Mouse (Mus musculus) limb, embryonic 15.5 days (tissue): ENCODE measurements at regions not wholly inside any gene's neighbourhood (a gene's known extent, or its start where the extent isn't known, plus 50 kb on each side); places are given as distances from the start of the nearest gene placed in this dataset.
"Not testable (repeated sequence)": the region's sequence is repeated elsewhere in the genome, so short reads cannot be mapped to it uniquely, and the experiment has no call there.

Experiments
- ATAC-seq: fragments of 200-750 bp; cut with Nextera tagmentation; 2 replicates; pipeline ENCODE4 v1.8.0; 2017; ENCODE audit warnings: low read depth, moderate TSS enrichment; ENCODE audit not compliant: insufficient number of reproducible peaks, low FRiP score, low TSS enrichment
- H3K27ac ChIP-seq: fragments of 300-500 bp; sonication (generic); 2 replicates; pipeline ENCODE4 v1.5.1; 2015; ENCODE audit warnings: moderate library complexity, mild to moderate bottlenecking, inconsistent platforms
- H3K27me3 ChIP-seq: fragments of 300-500 bp; sonication (generic); 2 replicates; pipeline ENCODE4 v1.6.1; 2015; ENCODE audit warnings: inconsistent platforms
- H3K36me3 ChIP-seq: fragments of 300-500 bp; sonication (generic); 2 replicates; pipeline ENCODE4 v1.6.1; 2015; ENCODE audit warnings: inconsistent platforms
- H3K4me1 ChIP-seq: fragments of 300-500 bp; sonication (generic); 2 replicates; pipeline ENCODE4 v1.6.1; 2015; ENCODE audit warnings: inconsistent platforms
- H3K4me2 ChIP-seq: fragments of 300-500 bp; sonication (generic); 2 replicates; pipeline ENCODE4 v1.6.1; 2015; ENCODE audit warnings: mild to moderate bottlenecking, inconsistent platforms
- H3K4me3 ChIP-seq: fragments of 300-500 bp; sonication (generic); 2 replicates; pipeline ENCODE4 v1.5.1; 2015; ENCODE audit warnings: mild to moderate bottlenecking, inconsistent platforms
- H3K9ac ChIP-seq: fragments of 300-500 bp; sonication (generic); 2 replicates; pipeline ENCODE4 v1.6.1; 2015; ENCODE audit warnings: inconsistent platforms
- H3K9me3 ChIP-seq: fragments of 300-500 bp; sonication (generic); 2 replicates; pipeline ENCODE4 v1.6.1; 2016; ENCODE audit warnings: inconsistent platforms
- WGBS: fragments of 180-500 bp; shearing (Covaris S2); methylation state at CpG from one replicate; pipeline ENCODE4 v1.1.7; 2015; 5-methylcytosine and 5-hydroxymethylcytosine counted together

GRCm38 (mm10) chr13:44673967-44674357 lies 55.3 kb upstream of the Jarid2 start:
- 20% methylated on average over 12 of the region's 12 CpGs for WGBS
- Histone ChIP-seq H3K27me3 (peaks cover 6% of the 10 kb centered on the region; the same call in 1 of the 2 replicates), H3K4me3 (peak overlapping the region; percentile 14), H3K4me1 (peaks cover 11% of the 10 kb centered on the region), H3K36me3 (no peaks in the 10 kb centered on the region), H3K9me3 (no peaks in the 10 kb centered on the region), H3K27ac (0 out of 2 replicates have a peak overlapping the region, but pooled peaks have one; percentile 11), H3K9ac (no peak overlapping the region), H3K4me2 (peak overlapping the region; percentile 32)
- ATAC-seq = no peak

- Histone ChIP-seq H3K27ac (no peak overlapping the region), H3K4me1 (peaks cover 11% of the 10 kb centered on the region), H3K9me3 (no peaks in the 10 kb centered on the region), H3K36me3 (no peaks in the 10 kb centered on the region), H3K4me2 (no peak overlapping the region), H3K4me3 (no peak overlapping the region), H3K27me3 (peaks cover 6% of the 10 kb centered on the region; the same call in 1 of the 2 replicates), H3K9ac (no peak overlapping the region)
- 70% methylated on average over 8 of the region's 8 CpGs for WGBS
- no peak for ATAC-seq
These were observed 54.2 kb upstream of the Jarid2 start for GRCm38 (mm10) chr13:44674926-44675650.

- Histone ChIP-seq H3K4me2 (no peak overlapping the region), H3K36me3 (no peaks in the 10 kb centered on the region), H3K27me3 (peaks cover 6% of the 10 kb centered on the region; the same call in 1 of the 2 replicates), H3K27ac (no peak overlapping the region), H3K9ac (no peak overlapping the region), H3K4me3 (no peak overlapping the region), H3K9me3 (no peaks in the 10 kb centered on the region), H3K4me1 (peaks cover 15% of the 10 kb centered on the region)
- 85% methylated on average over 6 of the region's 6 CpGs for WGBS
- ATAC-seq = no peak
These were observed 53.2 kb upstream of the Jarid2 start for GRCm38 (mm10) chr13:44676041-44676440.

GRCm38 (mm10) chr13:44678121-44678520 lies 51.2 kb upstream of the Jarid2 start:
- H3K4me2 ChIP-seq = no peak overlapping the region
- no peaks in the 10 kb centered on the region for H3K9me3 ChIP-seq
- no peak overlapping the region for H3K27ac ChIP-seq
- no peak overlapping the region for H3K4me3 ChIP-seq
- H3K9ac ChIP-seq = no peak overlapping the region
- WGBS = 80% methylated on average over 3 of the region's 3 CpGs
- no peak for ATAC-seq
- peaks cover 6% of the 10 kb centered on the region; the same call in 1 of the 2 replicates for H3K27me3 ChIP-seq
- no peaks in the 10 kb centered on the region for H3K36me3 ChIP-seq
- H3K4me1 ChIP-seq = peaks cover 15% of the 10 kb centered on the region

- ATAC-seq, H3K36me3 ChIP-seq, H3K9me3 ChIP-seq, H3K27me3 ChIP-seq, H3K27ac ChIP-seq, H3K4me3 ChIP-seq, H3K4me1 ChIP-seq, H3K4me2 ChIP-seq, H3K9ac ChIP-seq: not testable (repeated sequence)
- WGBS = 98% methylated on average over 7 of the region's 7 CpGs
These were observed 49.8 kb upstream of the Jarid2 start for GRCm38 (mm10) chr13:44679457-44679856.
